Mouse (Mus musculus): ENCODE results near the gene Gm17655. TPM values are rescaled to one million over a fixed set of nuclear protein-coding genes. Genes with fewer than 3 reads are reported as not detected.

Gene Gm17655
- polyA plus RNA-seq, 1 experiment from 2014 or later, result 7.2 TPM

DNA sequence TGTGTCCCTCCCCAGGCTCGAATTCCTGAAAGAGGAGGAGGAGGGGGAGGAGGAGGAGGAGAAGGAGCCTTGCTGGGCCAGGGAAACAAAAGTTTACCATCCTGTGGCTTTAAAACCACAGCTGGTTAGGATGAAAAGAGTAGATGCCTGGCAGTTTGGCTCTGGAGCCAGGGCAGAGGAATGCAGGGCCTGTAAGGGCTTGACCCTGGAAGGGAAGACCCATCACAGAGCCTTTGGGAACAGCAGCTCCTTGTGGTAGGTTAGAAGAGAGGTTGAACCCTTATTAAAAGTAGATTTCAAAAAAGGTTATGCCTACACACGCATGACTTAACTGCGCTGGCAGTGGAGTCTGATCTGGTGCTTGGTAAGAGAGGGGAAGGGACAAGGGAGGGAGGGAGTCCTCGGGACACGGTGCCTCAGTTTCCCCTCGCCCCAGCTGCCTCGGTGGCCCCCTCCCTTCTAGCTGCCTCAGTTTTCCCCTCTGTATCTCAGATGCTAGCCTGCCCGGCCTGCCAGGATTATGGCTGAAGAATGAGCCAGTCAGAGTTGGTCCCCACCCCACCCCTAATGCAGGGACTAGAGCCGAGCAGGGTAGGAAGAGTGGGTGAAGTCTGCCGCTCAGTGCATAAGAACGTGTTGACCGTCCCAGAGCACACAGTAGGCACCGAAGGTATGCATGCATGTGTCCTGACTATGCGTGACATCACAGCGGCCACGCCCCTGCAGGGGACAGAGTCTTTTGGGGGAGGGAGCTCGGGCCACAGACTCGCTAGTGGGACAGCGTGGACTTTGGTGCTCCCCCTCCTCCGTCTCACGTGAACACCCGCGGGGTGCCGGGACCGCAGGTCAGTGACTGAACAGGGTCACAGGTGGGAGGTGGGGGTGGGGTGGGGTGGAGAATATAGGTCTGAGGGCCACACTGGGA lies 27.6 kb upstream of the Gm17655 start, which contains the start of gene Plcxd1:
Plcxd1 (plus strand) TSS at position 314 of the 925 bp plus-strand sequence.
- Histone ChIP-seq H3K4me2 (peak within 1 kb of the TSS; percentile 66), H3K4me3 (ENCODE audit: low read depth, low read length) (peak within 1 kb of the TSS; percentile 31; the same call in 1 of the 2 replicates), H3K36me3 (ENCODE audit: insufficient read depth) (peaks cover 22% of the 10 kb centered on the region), H3K27me3 (ENCODE audit: insufficient read depth, low read length) (no peaks in the 10 kb centered on the region), H3K4me1 (ENCODE audit: insufficient read depth) (peaks cover 15% of the 10 kb centered on the region), H3K9me3 (ENCODE audit: low read depth, low read length) (no peaks in the 10 kb centered on the region), H3K27ac (ENCODE audit: low read depth) (peak within 1 kb of the TSS; percentile 90), H3K9ac (0 out of 2 replicates have a peak within 1 kb of the TSS, but pooled peaks have one; percentile 9)
- DNase-seq, result no peak
- WGBS, result 7% methylated on average over 25 of the region's 25 CpGs
- ATAC-seq (ENCODE audit: insufficient read depth), result peak; percentile 33; the same call in 1 of the 2 replicates
- peak; percentile 34; the same call in 1 of the 2 replicates for TF ChIP-seq CTCF (IDR thresholded peaks at IDR 0.05; ENCODE audit: low read depth)

DNA sequence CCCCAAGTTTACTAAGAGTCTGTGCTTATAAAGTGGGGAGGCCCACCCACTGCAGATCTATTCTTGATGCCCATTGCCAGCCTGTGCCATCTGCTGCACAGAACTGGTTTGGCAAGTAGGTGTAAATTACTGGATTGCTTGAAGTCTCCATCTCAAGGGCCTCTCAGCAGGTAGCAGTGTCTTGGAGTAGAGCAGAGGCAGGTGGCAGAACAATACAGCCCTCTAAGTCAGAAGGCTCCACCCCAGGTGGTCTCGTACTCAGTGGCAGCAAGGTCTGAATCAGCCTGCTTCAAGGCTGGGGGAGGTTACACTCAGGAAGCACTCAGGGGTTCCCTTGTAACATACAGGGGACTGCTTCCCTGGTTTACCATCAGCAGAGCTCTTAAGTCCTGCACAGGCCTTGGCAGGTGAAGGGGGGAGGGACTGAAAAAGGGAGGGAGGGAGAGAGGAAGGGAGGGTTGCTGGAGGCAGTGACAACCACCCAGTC lies 26.7 kb upstream of the Gm17655 start:
- peak overlapping the region; percentile 90 for H3K27ac ChIP-seq (ENCODE audit: low read depth)
- H3K4me1 ChIP-seq (ENCODE audit: insufficient read depth), result peaks cover 15% of the 10 kb centered on the region
- no peaks in the 10 kb centered on the region for H3K27me3 ChIP-seq (ENCODE audit: insufficient read depth, low read length)
- DNase-seq (peak; percentile 59), ATAC-seq (ENCODE audit: insufficient read depth) (peak; percentile 50)
- no peaks in the 10 kb centered on the region for H3K9me3 ChIP-seq (ENCODE audit: low read depth, low read length)
- no peak overlapping the region for H3K4me2 ChIP-seq
- H3K36me3 ChIP-seq (ENCODE audit: insufficient read depth), result peaks cover 13% of the 10 kb centered on the region
- H3K9ac ChIP-seq, result no peak overlapping the region
- H3K4me3 ChIP-seq (ENCODE audit: low read depth, low read length), result no peak overlapping the region
- 44% methylated on average over 1 of the region's 1 CpGs for WGBS
- TF ChIP-seq CTCF (IDR thresholded peaks at IDR 0.05; ENCODE audit: low read depth), result no peak

DNA sequence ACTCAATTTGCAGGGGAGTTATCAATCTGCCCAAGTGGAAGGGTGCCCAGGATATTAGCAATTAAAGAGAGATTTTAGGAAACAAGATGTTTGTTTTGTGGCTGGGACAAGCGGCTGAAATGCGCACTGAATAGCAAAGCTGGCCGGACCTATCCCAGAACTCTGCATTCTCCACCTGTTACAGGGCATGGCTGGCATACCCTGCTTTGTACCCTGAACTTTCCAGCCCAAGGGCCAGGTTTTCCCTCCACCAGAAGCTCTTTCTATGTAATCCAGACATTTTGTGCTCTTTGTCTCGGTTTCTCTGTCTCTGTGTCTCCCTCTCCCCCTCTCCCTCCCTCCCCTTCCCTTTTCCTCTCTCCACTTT lies 22.5 kb upstream of the Gm17655 start:
- Histone ChIP-seq H3K4me1 (ENCODE audit: insufficient read depth) (no peaks in the 10 kb centered on the region), H3K4me2 (peak overlapping the region; percentile 73), H3K4me3 (ENCODE audit: low read depth, low read length) (peak overlapping the region; percentile 48), H3K27ac (ENCODE audit: low read depth) (peak overlapping the region; percentile 61), H3K9ac (peak overlapping the region; percentile 48), H3K9me3 (ENCODE audit: low read depth, low read length) (no peaks in the 10 kb centered on the region), H3K27me3 (ENCODE audit: insufficient read depth, low read length) (no peaks in the 10 kb centered on the region), H3K36me3 (ENCODE audit: insufficient read depth) (no peaks in the 10 kb centered on the region)
- no peak for DNase-seq
- WGBS, result 3% methylated on average over 4 of the region's 4 CpGs
- TF ChIP-seq CTCF (IDR thresholded peaks at IDR 0.05; ENCODE audit: low read depth), result no peak
- peak; percentile 8; the same call in 1 of the 2 replicates for ATAC-seq (ENCODE audit: insufficient read depth)

DNA sequence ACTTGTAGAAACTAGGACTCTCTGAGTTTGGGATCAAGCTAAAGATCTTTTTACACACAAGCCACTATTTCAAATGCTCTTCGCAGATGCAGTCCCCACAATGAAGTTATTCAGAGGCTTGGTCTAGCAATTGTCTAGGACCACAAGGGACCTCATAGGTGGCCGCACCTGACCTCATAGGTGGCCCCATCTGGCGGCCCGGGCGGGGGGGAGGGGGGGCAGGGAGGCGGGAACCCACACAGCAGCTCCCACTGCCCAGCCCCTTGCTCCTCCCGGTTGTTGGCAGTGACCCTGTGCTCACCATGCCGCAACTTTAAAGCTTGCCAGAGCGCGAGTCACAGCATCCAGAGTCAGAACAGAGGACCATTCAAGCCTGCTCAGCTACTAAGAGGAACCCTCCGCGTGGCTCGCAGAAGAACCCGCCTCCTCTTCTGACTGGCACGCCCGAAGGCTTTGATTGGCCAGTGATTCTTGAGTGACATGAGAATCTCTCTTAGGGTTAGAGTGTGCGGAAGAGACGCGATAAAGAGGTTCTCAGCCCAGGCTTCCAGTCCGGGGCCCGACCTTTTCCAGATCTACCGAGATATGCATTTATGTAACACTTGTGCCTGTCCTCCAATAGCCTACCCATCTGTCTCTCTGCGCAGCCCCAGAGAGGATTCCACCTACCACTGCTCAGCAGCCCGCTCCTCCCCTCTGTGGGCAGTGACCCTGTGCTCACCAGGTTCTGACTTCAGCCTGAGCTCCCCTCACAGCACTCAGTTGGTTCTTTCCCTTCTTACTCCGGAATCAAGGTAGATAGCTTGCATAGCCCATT lies 21.9 kb upstream of the Gm17655 start, which contains the start of gene Gm35315:
Gm35315 (minus strand) TSS at position 391 of the 817 bp plus-strand sequence.
- H3K9me3 ChIP-seq (ENCODE audit: low read depth, low read length), result no peaks in the 10 kb centered on the region
- H3K27ac ChIP-seq (ENCODE audit: low read depth), result peak within 1 kb of the TSS; percentile 80
- WGBS, result 2% methylated on average over 25 of the region's 25 CpGs

DNA sequence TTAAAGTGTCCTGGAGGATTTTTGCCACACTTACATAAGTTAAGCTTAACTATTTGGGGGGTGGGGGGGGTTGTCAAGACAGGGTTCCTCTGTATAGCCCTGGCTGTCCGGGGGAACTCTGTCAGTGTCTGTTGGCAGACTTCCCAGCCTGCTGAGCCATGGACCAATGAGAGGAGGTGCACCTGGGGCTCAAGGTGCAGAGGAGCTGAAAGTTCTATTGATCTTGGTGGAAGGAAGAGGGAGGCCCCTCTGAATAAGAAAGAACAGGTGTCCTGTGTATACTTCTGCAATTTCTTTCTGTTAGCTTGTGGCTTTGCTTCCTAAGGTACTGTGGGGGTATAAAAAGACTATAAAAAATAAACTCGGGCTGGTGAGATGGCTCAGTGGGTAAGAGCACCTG lies 19.2 kb upstream of the Gm17655 start:
- Histone ChIP-seq H3K4me2 (no peak overlapping the region), H3K9me3 (ENCODE audit: low read depth, low read length) (no peaks in the 10 kb centered on the region), H3K36me3 (ENCODE audit: insufficient read depth) (no peaks in the 10 kb centered on the region), H3K4me3 (ENCODE audit: low read depth, low read length) (no peak overlapping the region), H3K9ac (no peak overlapping the region), H3K27ac (ENCODE audit: low read depth) (no peak overlapping the region), H3K27me3 (ENCODE audit: insufficient read depth, low read length) (no peaks in the 10 kb centered on the region), H3K4me1 (ENCODE audit: insufficient read depth) (no peaks in the 10 kb centered on the region)
- DNase-seq (no peak), ATAC-seq (ENCODE audit: insufficient read depth) (no peak)
- TF ChIP-seq CTCF (IDR thresholded peaks at IDR 0.05; ENCODE audit: low read depth), result no peak
- 51% methylated on average over 2 of the region's 2 CpGs for WGBS

More for the DNA sequence above, 21.9 kb upstream of the Gm17655 start, which contains the start of gene Gm35315:
- no peaks in the 10 kb centered on the region for H3K4me1 ChIP-seq (ENCODE audit: insufficient read depth)
- ATAC-seq (ENCODE audit: insufficient read depth), result peak; percentile 97
- H3K27me3 ChIP-seq (ENCODE audit: insufficient read depth, low read length), result no peaks in the 10 kb centered on the region
- peak within 1 kb of the TSS; percentile 48 for H3K4me3 ChIP-seq (ENCODE audit: low read depth, low read length)
- no peak for TF ChIP-seq CTCF (IDR thresholded peaks at IDR 0.05; ENCODE audit: low read depth)
- H3K9ac ChIP-seq, result peak within 1 kb of the TSS; percentile 48
- H3K4me2 ChIP-seq, result peak within 1 kb of the TSS; percentile 73
- no peaks in the 10 kb centered on the region for H3K36me3 ChIP-seq (ENCODE audit: insufficient read depth)
- DNase-seq, result peak; percentile 95

DNA sequence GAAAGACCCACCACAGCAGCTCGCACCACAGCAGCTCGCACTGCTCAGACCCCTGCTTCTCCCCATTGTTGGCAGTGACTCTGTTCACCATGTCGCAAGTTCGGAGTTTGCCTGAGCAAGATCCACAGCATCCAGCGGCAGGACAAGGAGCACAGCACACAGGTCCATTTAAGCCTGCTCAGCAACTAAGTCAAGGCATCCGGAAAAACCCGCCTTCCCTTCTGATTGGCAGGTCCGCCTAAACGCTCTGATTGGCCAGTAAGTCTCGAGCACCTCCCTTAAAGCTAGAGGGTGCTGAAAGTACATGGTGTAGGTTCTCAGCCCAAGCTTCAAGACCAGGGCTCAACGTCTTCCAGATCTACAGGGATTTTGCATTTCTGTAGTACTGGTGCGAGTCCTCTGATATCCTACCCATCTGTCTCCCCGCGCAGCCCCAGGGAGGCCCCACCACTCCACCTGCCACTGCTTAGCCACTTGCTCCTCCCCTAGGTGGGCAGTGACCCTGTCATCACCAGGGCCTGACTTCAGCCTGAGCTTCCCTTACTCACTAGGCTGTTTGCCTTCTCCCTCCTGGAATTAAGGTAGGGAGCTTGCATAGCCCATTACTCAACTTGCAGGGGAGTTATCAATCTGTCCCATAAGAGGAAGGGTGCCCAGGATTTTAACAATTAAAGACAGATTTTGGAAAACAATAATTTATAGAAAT lies 14.0 kb upstream of the Gm17655 start:
- Histone ChIP-seq H3K27ac (ENCODE audit: low read depth) (no peak overlapping the region), H3K9me3 (ENCODE audit: low read depth, low read length) (peaks cover 1% of the 10 kb centered on the region; the same call in 1 of the 2 replicates), H3K4me1 (ENCODE audit: insufficient read depth) (no peaks in the 10 kb centered on the region), H3K9ac (no peak overlapping the region), H3K4me3 (ENCODE audit: low read depth, low read length) (no peak overlapping the region), H3K36me3 (ENCODE audit: insufficient read depth) (no peaks in the 10 kb centered on the region), H3K4me2 (no peak overlapping the region), H3K27me3 (ENCODE audit: insufficient read depth, low read length) (no peaks in the 10 kb centered on the region)
- 28% methylated on average over 14 of the region's 14 CpGs for WGBS
- TF ChIP-seq CTCF (IDR thresholded peaks at IDR 0.05; ENCODE audit: low read depth), result no peak
- ATAC-seq (ENCODE audit: insufficient read depth) (no peak; the same call in 1 of the 2 replicates), DNase-seq (no peak)
